Mouse (Mus musculus): ENCODE results near the gene Kif21b. TPM values are rescaled to one million over a fixed set of nuclear protein-coding genes. Genes with fewer than 3 reads are reported as not detected.

The Kif21b gene
- polyA plus RNA-seq, 1 experiment, result 1.3 TPM

GRCm38 (mm10) chr1:136220037-136220871 is 89.1 kb downstream of the Kif21b start:
- H3K4me3 ChIP-seq (ENCODE audit: insufficient read depth, low read depth, low read length), result no peak overlapping the region
- H3K4me1 ChIP-seq (ENCODE audit: control insufficient read depth, insufficient read depth, insufficient read length, low read length), result no peaks in the 10 kb centered on the region
- H3K27ac ChIP-seq (replicated peaks; ENCODE audit: low read depth, low read length), result no peak overlapping the region

GRCm38 (mm10) chr1:136222386-136222785 is 91.2 kb downstream of the Kif21b start:
- Histone ChIP-seq H3K27ac (replicated peaks; ENCODE audit: low read depth, low read length) (no peak overlapping the region), H3K4me3 (ENCODE audit: insufficient read depth, low read depth, low read length) (no peak overlapping the region), H3K4me1 (ENCODE audit: control insufficient read depth, insufficient read depth, insufficient read length, low read length) (no peaks in the 10 kb centered on the region)

GRCm38 (mm10) chr1:136223758-136224342 is 92.7 kb downstream of the Kif21b start:
- Histone ChIP-seq H3K27ac (replicated peaks; ENCODE audit: low read depth, low read length) (no peak overlapping the region), H3K4me3 (ENCODE audit: insufficient read depth, low read depth, low read length) (no peak overlapping the region), H3K4me1 (ENCODE audit: control insufficient read depth, insufficient read depth, insufficient read length, low read length) (no peaks in the 10 kb centered on the region)

GRCm38 (mm10) chr1:136225846-136226245 is 94.7 kb downstream of the Kif21b start:
- Histone ChIP-seq H3K4me3 (ENCODE audit: insufficient read depth, low read depth, low read length) (no peak overlapping the region), H3K27ac (replicated peaks; ENCODE audit: low read depth, low read length) (no peak overlapping the region), H3K4me1 (ENCODE audit: control insufficient read depth, insufficient read depth, insufficient read length, low read length) (no peaks in the 10 kb centered on the region)

GRCm38 (mm10) chr1:136226626-136227025 is 95.4 kb downstream of the Kif21b start:
- Histone ChIP-seq H3K4me3 (ENCODE audit: insufficient read depth, low read depth, low read length) (no peak overlapping the region), H3K4me1 (ENCODE audit: control insufficient read depth, insufficient read depth, insufficient read length, low read length) (no peaks in the 10 kb centered on the region), H3K27ac (replicated peaks; ENCODE audit: low read depth, low read length) (no peak overlapping the region)

Other genes starting within 250 kb of the Kif21b start
- not detected in 2 replicates for gene Pkp1, start 212.2 kb upstream of the Kif21b start, polyA plus RNA-seq (2012; ENCODE audit: insufficient read depth, insufficient read length, missing spikeins)
- gene Igfn1, start 125.0 kb upstream of the Kif21b start, polyA plus RNA-seq (2012; ENCODE audit: insufficient read depth, insufficient read length, missing spikeins), result not detected in 2 replicates
- gene Tmem9, start 123.2 kb upstream of the Kif21b start, polyA plus RNA-seq (2012; ENCODE audit: insufficient read depth, insufficient read length, missing spikeins), result 20.0 and 26.3 TPM in 2 replicates
- gene Ascl5, start 80.6 kb upstream of the Kif21b start, polyA plus RNA-seq (2012; ENCODE audit: insufficient read depth, insufficient read length, missing spikeins), result not detected in 2 replicates
- gene Cacna1s, start 78.6 kb upstream of the Kif21b start, polyA plus RNA-seq (2012; ENCODE audit: insufficient read depth, insufficient read length, missing spikeins), result 3.4 and 11.1 TPM in 2 replicates
- gene Mroh3, start 81.4 kb downstream of the Kif21b start, polyA plus RNA-seq (2012; ENCODE audit: insufficient read depth, insufficient read length, missing spikeins), result not detected in 2 replicates
- not detected in 2 replicates for gene Inava, start 102.9 kb downstream of the Kif21b start, polyA plus RNA-seq (2012; ENCODE audit: insufficient read depth, insufficient read length, missing spikeins)
- not detected in 2 replicates for gene Gpr25, start 129.5 kb downstream of the Kif21b start, polyA plus RNA-seq (2012; ENCODE audit: insufficient read depth, insufficient read length, missing spikeins)
- 23.2 and 27.0 TPM in 2 replicates for gene Camsap2, start 214.7 kb downstream of the Kif21b start, polyA plus RNA-seq (2012; ENCODE audit: insufficient read depth, insufficient read length, missing spikeins)

All from brown adipose tissue, adult 24 weeks (tissue).